Mouse (Mus musculus) heart, adult 2 months (tissue): ENCODE measurements around the gene D630003M21Rik.

Experiments
- CTCF ChIP-seq: fragments of 200-600 bp; IDR thresholded peaks from 2 replicates; pipeline ENCODE4 v1.8.1; 2022; ENCODE audit warnings: antibody characterized with exemption, mild to moderate bottlenecking, moderate library complexity
- POLR2A ChIP-seq: fragments of 200-500 bp; IDR thresholded peaks from 2 replicates; pipeline ENCODE4 v1.6.1; 2011; ENCODE audit warnings: mild to moderate bottlenecking, low read depth, low read length, control low read depth; ENCODE audit not compliant: insufficient read depth

- no peak for TF ChIP-seq CTCF
- no peak for TF ChIP-seq POLR2A
Measured at GRCm38 (mm10) chr2:158216510-158216909, 12.5 kb downstream of the D630003M21Rik start.
